Mouse (Mus musculus): ENCODE results near the gene Pbld1. TPM values are rescaled to one million over a fixed set of nuclear protein-coding genes. Genes with fewer than 3 reads are reported as not detected.

Gene Pbld1
- polyA plus RNA-seq, 1 experiment from 2014 or later: 0.64 TPM

DNA sequence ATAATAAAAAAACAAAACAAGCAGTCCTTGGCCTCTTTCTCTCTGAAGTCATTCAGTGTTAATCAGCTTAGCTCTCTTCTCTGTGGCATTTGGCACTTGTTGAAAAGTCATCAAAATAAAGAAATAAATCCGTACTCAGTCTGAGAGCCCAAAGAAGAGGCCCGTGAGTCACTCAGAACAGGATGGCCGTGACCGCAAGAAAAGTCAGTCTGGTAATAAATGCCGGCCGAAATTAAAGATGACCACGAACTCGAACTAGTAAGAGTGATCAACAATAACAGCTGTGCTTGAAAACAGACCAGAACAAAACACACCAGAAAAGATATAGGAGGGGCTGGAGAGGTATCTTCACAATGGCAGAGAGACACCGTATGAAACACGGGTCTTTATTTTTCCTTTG, 64.1 kb downstream of the Pbld1 start:
- 93% methylated on average over 10 of the region's 10 CpGs for WGBS
- H3K4me1 ChIP-seq (replicated peaks): peaks cover 9% of the 10 kb centered on the region; the same call in 1 of the 2 replicates
- H3K27ac ChIP-seq: no peak overlapping the region
- H3K4me3 ChIP-seq: no peak overlapping the region
- no peak overlapping the region for H3K9ac ChIP-seq
- ATAC-seq (replicated peaks; ENCODE audit: insufficient number of reproducible peaks, insufficient read depth, low FRiP score, low read depth): no peak
- peaks cover 3% of the 10 kb centered on the region; the same call in 1 of the 2 replicates for H3K36me3 ChIP-seq
- H3K9me3 ChIP-seq (replicated peaks): no peaks in the 10 kb centered on the region
- no peak overlapping the region for H3K4me2 ChIP-seq
- no peaks in the 10 kb centered on the region for H3K27me3 ChIP-seq

- H3K27ac ChIP-seq: no peak overlapping the region
Observed at GRCm38 (mm10) chr10:63125343-63125742, 65.4 kb downstream of the Pbld1 start.

GRCm38 (mm10) chr10:63126116-63126515, 66.2 kb downstream of the Pbld1 start:
- H3K4me3 ChIP-seq: no peak overlapping the region
- H3K4me1 ChIP-seq (replicated peaks): peaks cover 9% of the 10 kb centered on the region; the same call in 1 of the 2 replicates
- no peak for ATAC-seq (replicated peaks; ENCODE audit: insufficient number of reproducible peaks, insufficient read depth, low FRiP score, low read depth)
- H3K9ac ChIP-seq: no peak overlapping the region
- H3K36me3 ChIP-seq: peaks cover 11% of the 10 kb centered on the region
- H3K9me3 ChIP-seq (replicated peaks): no peaks in the 10 kb centered on the region
- 81% methylated on average over 4 of the region's 4 CpGs for WGBS
- no peak overlapping the region for H3K27ac ChIP-seq
- no peak overlapping the region for H3K4me2 ChIP-seq
- H3K27me3 ChIP-seq: no peaks in the 10 kb centered on the region

More at GRCm38 (mm10) chr10:63125343-63125742, 65.4 kb downstream of the Pbld1 start:
- 48% methylated on average over 11 of the region's 11 CpGs for WGBS
- peaks cover 3% of the 10 kb centered on the region; the same call in 1 of the 2 replicates for H3K36me3 ChIP-seq
- H3K4me3 ChIP-seq: no peak overlapping the region
- H3K27me3 ChIP-seq: no peaks in the 10 kb centered on the region
- H3K9ac ChIP-seq: no peak overlapping the region
- H3K4me1 ChIP-seq (replicated peaks): peaks cover 9% of the 10 kb centered on the region; the same call in 1 of the 2 replicates
- H3K9me3 ChIP-seq (replicated peaks): no peaks in the 10 kb centered on the region
- ATAC-seq (replicated peaks; ENCODE audit: insufficient number of reproducible peaks, insufficient read depth, low FRiP score, low read depth): no peak
- H3K4me2 ChIP-seq: no peak overlapping the region

DNA sequence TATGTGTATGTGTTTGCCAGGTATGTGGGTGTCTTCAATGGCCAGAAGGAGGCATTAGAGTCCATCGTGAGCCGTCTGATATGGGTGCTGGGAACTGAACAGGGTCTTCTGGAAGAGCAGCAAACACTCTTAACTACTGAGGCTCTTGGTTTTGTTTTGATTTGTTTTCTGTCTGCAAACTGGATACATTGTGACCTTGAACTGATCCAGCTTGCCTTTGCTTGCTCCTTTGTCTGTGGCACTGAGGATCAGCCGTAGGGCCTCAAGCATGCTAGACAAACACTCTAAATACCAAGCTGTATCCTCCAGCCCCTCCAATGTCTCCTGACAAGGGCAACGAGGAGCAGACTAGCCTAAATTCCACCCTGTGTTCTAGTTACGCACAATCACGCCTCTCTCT, 67.2 kb downstream of the Pbld1 start:
- Histone ChIP-seq H3K9ac (no peak overlapping the region), H3K27ac (peak overlapping the region; percentile 92), H3K36me3 (peaks cover 14% of the 10 kb centered on the region), H3K27me3 (no peaks in the 10 kb centered on the region), H3K4me3 (no peak overlapping the region), H3K4me1 (replicated peaks) (peaks cover 9% of the 10 kb centered on the region; the same call in 1 of the 2 replicates), H3K4me2 (no peak overlapping the region), H3K9me3 (replicated peaks) (no peaks in the 10 kb centered on the region)
- WGBS: 88% methylated on average over 6 of the region's 6 CpGs
- ATAC-seq (replicated peaks; ENCODE audit: insufficient number of reproducible peaks, insufficient read depth, low FRiP score, low read depth): no peak

Other genes with a start within 250 kb of the Pbld1 start
- gene Tet1, start 151.2 kb upstream of the Pbld1 start, polyA plus RNA-seq (2015; fragmentation: Nextera tagmentation; extraction: Ambion mirVana): 25.6 and 26.9 TPM in 2 replicates
- 12.0 and 13.1 TPM in 2 replicates for gene Slc25a16, start 139.5 kb upstream of the Pbld1 start, polyA plus RNA-seq (2015; fragmentation: Nextera tagmentation; extraction: Ambion mirVana)
- gene Dna2, start 113.1 kb upstream of the Pbld1 start, polyA plus RNA-seq (2015; fragmentation: Nextera tagmentation; extraction: Ambion mirVana): 10.1 and 13.4 TPM in 2 replicates
- 15.0 and 17.4 TPM in 2 replicates for gene Rufy2, start 79.9 kb upstream of the Pbld1 start, polyA plus RNA-seq (2015; fragmentation: Nextera tagmentation; extraction: Ambion mirVana)
- 58.1 and 64.8 TPM in 2 replicates for gene Hnrnph3, start 35.9 kb upstream of the Pbld1 start, polyA plus RNA-seq (2015; fragmentation: Nextera tagmentation; extraction: Ambion mirVana)
- 0.42 and 0.87 TPM in 2 replicates for gene Pbld2, start 35.8 kb upstream of the Pbld1 start, polyA plus RNA-seq (2015; fragmentation: Nextera tagmentation; extraction: Ambion mirVana)
- gene Atoh7, start 39.5 kb downstream of the Pbld1 start, polyA plus RNA-seq (2015; fragmentation: Nextera tagmentation; extraction: Ambion mirVana): not detected in 2 replicates
- gene Mypn, start 143.8 kb downstream of the Pbld1 start, polyA plus RNA-seq (2015; fragmentation: Nextera tagmentation; extraction: Ambion mirVana): 8.7 and 9.9 TPM in 2 replicates
- 30.3 and 31.1 TPM in 2 replicates for gene Herc4, start 183.6 kb downstream of the Pbld1 start, polyA plus RNA-seq (2015; fragmentation: Nextera tagmentation; extraction: Ambion mirVana)

Measured in heart, embryonic 15.5 days (tissue).